Mouse (Mus musculus) heart, adult 10 weeks (tissue): ENCODE results near the gene Dnajc27. TPM values are rescaled to one million over a fixed set of nuclear protein-coding genes. Genes with fewer than 3 reads are reported as not detected.

Experiments used
- polyA plus RNA-seq: library from polyadenylated mRNA; stranded (reverse); fragments of 350-450 nt; fragmentation: Illumina TruSeq; extraction: RNeasy Lipid Tissue Mini Kit (QIAGEN cat#74804); gene quantifications from one replicate; pipeline ENCODE4 v1.2.3, GENCODE M21; 2014; ENCODE audit warnings: low read depth, low replicate concordance

The Dnajc27 gene
- polyA plus RNA-seq = 10.3 TPM

DNA sequence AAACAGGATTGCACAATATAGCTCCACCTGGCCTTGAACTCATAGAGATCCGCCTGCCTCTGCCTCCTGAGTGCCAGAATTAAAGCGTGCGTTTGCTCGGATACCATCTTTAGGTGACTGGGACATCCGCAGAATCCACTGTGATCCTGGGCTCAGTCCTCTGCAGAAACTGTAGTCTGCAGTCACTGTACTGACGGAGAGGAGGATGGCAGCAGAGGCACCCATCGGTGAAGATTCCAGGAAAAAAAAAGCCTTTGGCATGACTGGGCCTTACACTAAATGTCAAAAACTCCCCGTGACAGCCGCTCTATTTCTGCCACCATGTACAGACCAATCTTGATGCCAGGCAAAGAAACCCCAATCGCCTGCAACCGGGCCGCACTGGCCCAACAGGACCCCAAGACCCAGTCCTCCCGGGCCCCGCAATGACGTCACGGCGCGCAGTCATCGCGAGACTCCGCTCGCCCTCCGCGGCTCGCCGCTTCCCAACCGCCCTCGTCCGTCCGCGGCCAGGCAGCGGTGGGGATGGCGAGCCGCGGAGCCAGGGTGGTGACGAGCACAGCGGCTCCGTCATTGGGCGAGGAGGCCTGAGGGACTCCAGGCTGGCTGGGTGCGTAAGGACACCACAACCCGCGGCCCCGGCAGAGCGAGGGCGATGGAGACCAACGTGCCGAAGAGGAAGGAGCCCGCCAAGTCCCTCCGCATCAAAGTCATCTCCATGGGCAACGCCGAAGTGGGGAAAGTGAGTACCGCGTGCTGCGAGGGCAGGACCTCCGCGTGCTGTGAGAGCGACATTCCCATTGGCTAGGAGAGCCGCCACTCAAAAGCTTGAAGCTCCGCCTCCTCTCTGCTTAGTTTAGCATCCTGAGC is at the start of gene Dnajc27:
Dnajc27 (plus strand) TSS at position 452 of the 870 bp plus-strand sequence.

DNA sequence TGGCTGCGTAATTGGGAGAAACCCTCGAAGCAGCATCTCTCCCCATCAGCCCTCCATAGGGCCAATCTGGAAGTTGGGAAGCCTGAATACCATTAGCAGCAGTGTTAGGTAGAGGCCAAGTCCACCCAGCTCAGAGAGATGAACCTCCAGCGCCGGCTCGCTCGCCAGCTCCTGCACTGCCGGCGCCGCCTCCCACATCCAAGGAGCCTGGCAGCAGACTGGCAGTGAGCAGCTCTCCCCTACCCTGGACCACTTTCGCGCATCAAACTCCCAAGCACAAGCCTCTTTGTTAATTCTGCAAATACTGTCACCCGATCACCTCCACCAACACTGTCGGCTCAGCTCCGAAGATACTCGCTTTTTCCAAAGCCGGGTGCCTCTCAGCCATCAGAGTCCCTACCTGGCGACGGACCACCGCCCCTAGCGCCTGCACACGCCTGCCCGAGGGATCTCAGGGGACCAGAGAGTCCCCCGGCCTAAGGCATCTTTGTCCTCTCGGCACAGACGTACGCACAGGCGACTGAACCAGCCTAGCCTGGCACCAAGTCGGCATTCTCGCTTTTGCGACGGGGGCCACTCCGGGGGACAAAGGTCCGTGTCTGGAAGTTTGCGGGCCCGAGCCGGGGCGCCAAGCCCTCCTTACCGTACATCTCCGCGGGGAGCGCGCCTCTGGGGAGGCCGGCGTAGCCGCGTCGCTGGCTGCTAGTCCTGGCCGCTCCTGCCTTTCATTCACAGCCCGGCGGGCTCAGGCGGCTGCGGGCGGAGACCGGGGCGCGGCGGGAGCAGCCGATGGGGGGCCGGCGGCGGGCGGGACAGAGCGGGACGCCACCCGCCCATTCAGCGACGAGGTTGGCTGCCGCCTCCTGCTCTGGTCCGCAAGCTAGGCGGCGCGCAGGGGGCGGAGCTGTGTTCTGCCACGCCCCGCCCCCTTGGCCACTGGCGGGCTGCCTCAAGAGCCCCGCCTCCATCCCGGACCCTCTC is 44.0 kb upstream of the Dnajc27 start, which contains the start of gene Efr3b:
Efr3b (minus strand) TSS at position 855 of the 981 bp plus-strand sequence.

DNA sequence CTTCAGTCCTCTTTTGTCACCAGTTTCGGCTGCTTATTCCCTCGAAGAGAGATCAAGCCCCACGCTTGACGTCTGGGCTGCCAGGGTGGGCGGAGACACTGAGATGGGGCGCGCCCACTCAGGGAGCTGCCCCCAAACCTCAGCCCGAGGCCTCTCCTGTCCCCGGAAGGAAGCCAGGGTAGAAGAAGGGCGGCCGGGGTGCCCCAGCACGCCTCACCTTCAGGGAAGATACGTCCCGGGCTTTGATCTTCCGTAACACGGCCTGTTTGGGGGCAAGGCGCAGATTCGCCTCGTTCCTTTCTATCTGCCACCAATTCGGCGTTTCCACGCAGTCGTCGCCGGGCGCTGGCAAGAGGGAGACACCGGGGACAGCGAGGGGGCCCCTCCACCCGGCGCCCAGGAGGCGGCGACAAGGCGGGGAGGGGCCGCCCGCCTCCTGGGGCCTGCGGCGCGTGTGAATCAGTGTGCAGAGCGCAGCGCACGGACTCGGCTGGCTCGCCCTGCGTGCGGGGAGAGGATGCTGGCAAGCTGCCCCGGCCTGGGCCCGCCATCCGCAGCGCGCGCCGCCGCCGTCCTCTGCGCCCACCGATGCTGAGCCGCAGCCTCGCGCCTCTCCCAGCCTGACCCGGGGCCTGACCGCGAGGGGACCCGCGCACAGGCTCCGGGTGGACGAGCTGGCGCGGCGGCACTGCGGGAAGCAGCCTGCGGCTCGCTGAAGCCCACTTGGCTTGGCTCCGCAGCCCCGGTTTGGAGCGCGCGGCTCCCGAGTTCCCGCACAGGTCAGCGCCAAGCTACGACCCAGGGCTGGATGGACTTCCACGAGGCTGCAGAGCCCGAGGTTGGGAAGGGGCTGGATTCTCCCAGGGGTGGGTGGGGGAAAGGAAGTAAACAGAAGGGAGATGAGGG is 50.8 kb downstream of the Dnajc27 start, which contains the start of gene Adcy3:
Adcy3 (plus strand) TSS at position 163 of the 906 bp plus-strand sequence.

Other genes starting within 250 kb of the Dnajc27 start
- gene Pomc, start 127.6 kb upstream of the Dnajc27 start, polyA plus RNA-seq = not detected
- 9.3 TPM for gene Efr3b, start 43.7 kb upstream of the Dnajc27 start, polyA plus RNA-seq
- gene Adcy3, start 50.5 kb downstream of the Dnajc27 start, polyA plus RNA-seq = 3.8 TPM
- gene Ptrhd1, start 151.4 kb downstream of the Dnajc27 start, polyA plus RNA-seq = 2.8 TPM
- gene Cenpo, start 151.7 kb downstream of the Dnajc27 start, polyA plus RNA-seq = 4.2 TPM